Mouse (Mus musculus) MEL (cell line): Measurements from ENCODE around the gene Gm26938. TPM values are rescaled to one million over a fixed set of nuclear protein-coding genes. Genes with fewer than 3 reads are reported as not detected.
A peak's percentile ranks its signal among the peaks of the same experiment; 100 is the strongest.

ENCODE experiments used
- DNase-seq: peaks from one replicate; pipeline ENCODE4 v3.0.0; 2011; ENCODE audit warnings: low read depth, low spot score
- H3K27ac ChIP-seq: 2 replicates; pipeline ENCODE4 v1.5.1; 2012; ENCODE audit warnings: low read depth, mild to moderate bottlenecking, control low read depth, low read length, moderate library complexity; ENCODE audit not compliant: control insufficient read depth
- H3K27me3 ChIP-seq, 2 experiments: fragments of 150-350 bp in 1 of 2; sonication (generic) in 1 of 2; 2 replicates each; pipeline ENCODE4 v1.6.1; 2012; ENCODE audit warnings: low read length in 2 of 2, mild to moderate bottlenecking in 2 of 2, improper control_type of control experiment in 1 of 2, moderate library complexity in 1 of 2; ENCODE audit not compliant: insufficient read depth in 2 of 2, control insufficient read depth in 1 of 2
- H3K36me3 ChIP-seq, 2 experiments: 2 replicates each; pipeline ENCODE4 v1.6.1; 2012 to 2014; ENCODE audit warnings: low read length in 2 of 2, improper control_type of control experiment in 1 of 2, inconsistent platforms in 1 of 2, mild to moderate bottlenecking in 1 of 2; ENCODE audit not compliant: insufficient read depth in 2 of 2, control insufficient read depth in 1 of 2
- H3K4me1 ChIP-seq, 2 experiments: fragments of 150-350 bp in 1 of 2; sonication (generic) in 1 of 2; 2 replicates each; pipeline ENCODE4 v1.6.1; 2012; ENCODE audit warnings: low read length in 2 of 2, improper control_type of control experiment in 1 of 2, mild to moderate bottlenecking in 1 of 2; ENCODE audit not compliant: insufficient read depth in 2 of 2, control insufficient read depth in 1 of 2
- H3K4me3 ChIP-seq, 2 experiments: fragments of 150-350 bp in 1 of 2; sonication (generic) in 1 of 2; 2 replicates each; pipeline ENCODE4 v1.5.1; 2012; ENCODE audit warnings: low read depth in 2 of 2, low read length in 2 of 2, mild to moderate bottlenecking in 2 of 2, moderate library complexity in 2 of 2, control low read depth in 1 of 2, improper control_type of control experiment in 1 of 2; ENCODE audit not compliant: control insufficient read depth in 1 of 2, insufficient read depth in 1 of 2
- H3K79me2 ChIP-seq: 2 replicates; pipeline ENCODE4 v1.6.1; 2012; ENCODE audit warnings: mild to moderate bottlenecking, low read length, moderate library complexity; ENCODE audit not compliant: control insufficient read depth, poor library complexity, insufficient read depth
- H3K9ac ChIP-seq: 2 replicates; pipeline ENCODE4 v1.6.1; 2012; ENCODE audit warnings: low read depth, mild to moderate bottlenecking, control low read depth, low read length, moderate library complexity; ENCODE audit not compliant: control insufficient read depth, poor library complexity, severe bottlenecking
- H3K9me3 ChIP-seq: fragments of 150-350 bp; sonication (generic); replicated peaks from 2 replicates; pipeline ENCODE4 v1.6.1; 2012; ENCODE audit warnings: mild to moderate bottlenecking, low read length, improper control_type of control experiment, moderate library complexity; ENCODE audit not compliant: insufficient read depth
- BHLHE40 ChIP-seq: IDR thresholded peaks from 2 replicates; pipeline ENCODE4 v1.6.1; 2012; ENCODE audit warnings: low read depth, mild to moderate bottlenecking, inconsistent platforms, low read length, improper control_type of control experiment, borderline replicate concordance
- CHD1 ChIP-seq: IDR thresholded peaks from 2 replicates; pipeline ENCODE4 v1.6.1; 2012; ENCODE audit warnings: low read depth, mild to moderate bottlenecking, inconsistent platforms, low read length, improper control_type of control experiment
- CHD2 ChIP-seq: IDR thresholded peaks from 2 replicates; pipeline ENCODE4 v1.6.1; 2011; ENCODE audit warnings: low read length, improper control_type of control experiment
- CTCF ChIP-seq, 3 experiments: IDR thresholded peaks in 2 of 3; conservative IDR thresholded peaks in 1 of 3; 2 replicates each; pipeline ENCODE4 v1.5.1; 2011 to 2012; ENCODE audit warnings: low read length in 3 of 3, low read depth in 2 of 3, mild to moderate bottlenecking in 2 of 3, improper control_type of control experiment in 1 of 3, inconsistent platforms in 1 of 3, mixed read lengths in 1 of 3, moderate library complexity in 1 of 3; ENCODE audit not compliant: control insufficient read depth in 1 of 3, insufficient read depth in 1 of 3, poor library complexity in 1 of 3, severe bottlenecking in 1 of 3
- E2F4 ChIP-seq: IDR thresholded peaks from 2 replicates; pipeline ENCODE4 v1.6.1; 2011; ENCODE audit warnings: low read depth, low read length, improper control_type of control experiment, borderline replicate concordance
- ELF1 ChIP-seq: IDR thresholded peaks from 2 replicates; pipeline ENCODE4 v1.6.1; 2014; ENCODE audit warnings: low read depth, mild to moderate bottlenecking, inconsistent platforms, low read length, improper control_type of control experiment, moderate library complexity
- EP300 ChIP-seq, 2 experiments: IDR thresholded peaks; 2 replicates each; pipeline ENCODE4 v1.6.1; 2011; ENCODE audit warnings: improper control_type of control experiment in 2 of 2, low read length in 2 of 2, low read depth in 1 of 2, mild to moderate bottlenecking in 1 of 2
- ETS1 ChIP-seq: IDR thresholded peaks from 2 replicates; pipeline ENCODE4 v1.6.1; 2012; ENCODE audit warnings: low read depth, mild to moderate bottlenecking, inconsistent platforms, low read length, improper control_type of control experiment, moderate library complexity
- GABPA ChIP-seq: IDR thresholded peaks from 2 replicates; pipeline ENCODE4 v1.6.1; 2012; ENCODE audit warnings: low read depth, mild to moderate bottlenecking, inconsistent platforms, low read length, improper control_type of control experiment, moderate library complexity
- HCFC1 ChIP-seq: IDR thresholded peaks from 2 replicates; pipeline ENCODE4 v1.6.1; 2012; ENCODE audit warnings: low read depth, mild to moderate bottlenecking, inconsistent platforms, low read length, improper control_type of control experiment, moderate library complexity
- KAT2A ChIP-seq: conservative IDR thresholded peaks from 2 replicates; pipeline ENCODE4 v1.6.1; 2012; ENCODE audit warnings: low read depth, low read length, improper control_type of control experiment, inconsistent platforms
- MAX ChIP-seq: IDR thresholded peaks from 2 replicates; pipeline ENCODE4 v1.6.1; 2011; ENCODE audit warnings: low read length, improper control_type of control experiment
- MAZ ChIP-seq: IDR thresholded peaks from 2 replicates; pipeline ENCODE4 v1.6.1; 2012; ENCODE audit warnings: low read depth, mild to moderate bottlenecking, inconsistent platforms, low read length, improper control_type of control experiment
- MEF2A ChIP-seq: IDR thresholded peaks from 2 replicates; pipeline ENCODE4 v1.6.1; 2014; ENCODE audit warnings: low read depth, mild to moderate bottlenecking, inconsistent platforms, low read length, improper control_type of control experiment; ENCODE audit not compliant: poor library complexity, insufficient replicate concordance, severe bottlenecking; ENCODE audit errors: extremely low read depth
- MXI1 ChIP-seq: IDR thresholded peaks from 2 replicates; pipeline ENCODE4 v1.6.1; 2011; ENCODE audit warnings: mild to moderate bottlenecking, low read depth, low read length, improper control_type of control experiment
- MYB ChIP-seq: IDR thresholded peaks from 2 replicates; pipeline ENCODE4 v1.6.1; 2011; ENCODE audit warnings: mild to moderate bottlenecking, low read depth, low read length, improper control_type of control experiment
- NELFE ChIP-seq: IDR thresholded peaks from 2 replicates; pipeline ENCODE4 v1.6.1; 2011; ENCODE audit warnings: low read depth, low read length, improper control_type of control experiment
- NRF1 ChIP-seq: IDR thresholded peaks from 2 replicates; pipeline ENCODE4 v1.6.1; 2014; ENCODE audit warnings: low read depth, mild to moderate bottlenecking, inconsistent platforms, low read length, improper control_type of control experiment, moderate library complexity; ENCODE audit not compliant: poor library complexity, insufficient read depth, severe bottlenecking
- POLR2AphosphoS2 ChIP-seq: IDR thresholded peaks from 2 replicates; pipeline ENCODE4 v1.6.1; 2011; ENCODE audit warnings: low read length, improper control_type of control experiment
- POLR2AphosphoS5 ChIP-seq: IDR thresholded peaks from 2 replicates; pipeline ENCODE4 v1.6.1; 2012; ENCODE audit warnings: low read depth, borderline replicate concordance, mild to moderate bottlenecking, inconsistent platforms, low read length, moderate library complexity, mixed read lengths
- RAD21 ChIP-seq: IDR thresholded peaks from 2 replicates; pipeline ENCODE4 v1.6.1; 2011; ENCODE audit warnings: mild to moderate bottlenecking, low read depth, low read length, improper control_type of control experiment
- RCOR1 ChIP-seq: IDR thresholded peaks from 2 replicates; pipeline ENCODE4 v1.6.1; 2012; ENCODE audit warnings: low read depth, mild to moderate bottlenecking, inconsistent platforms, low read length, improper control_type of control experiment
- SMC3 ChIP-seq: IDR thresholded peaks from 2 replicates; pipeline ENCODE4 v1.6.1; 2011; ENCODE audit warnings: low read depth, low read length, improper control_type of control experiment
- TAL1 ChIP-seq: IDR thresholded peaks from 2 replicates; pipeline ENCODE4 v1.6.1; 2012; ENCODE audit warnings: mild to moderate bottlenecking, inconsistent platforms, low read length, moderate library complexity, mixed read lengths
- TBP ChIP-seq: IDR thresholded peaks from 2 replicates; pipeline ENCODE4 v1.8.0; 2011; ENCODE audit warnings: low read depth, low read length, improper control_type of control experiment
- UBTF ChIP-seq: IDR thresholded peaks from 2 replicates; pipeline ENCODE4 v1.6.1; 2012; ENCODE audit warnings: low read depth, mild to moderate bottlenecking, inconsistent platforms, low read length, improper control_type of control experiment, moderate library complexity, borderline replicate concordance; ENCODE audit not compliant: insufficient read depth
- USF1 ChIP-seq: IDR thresholded peaks from 2 replicates; pipeline ENCODE4 v1.6.1; 2014; ENCODE audit warnings: low read depth, mild to moderate bottlenecking, inconsistent platforms, low read length, improper control_type of control experiment, moderate library complexity
- ZC3H11A ChIP-seq: IDR thresholded peaks from 2 replicates; pipeline ENCODE4 v1.6.1; 2012; ENCODE audit warnings: low read depth, mild to moderate bottlenecking, inconsistent platforms, low read length, improper control_type of control experiment
- polyA plus RNA-seq, 2 experiments: library from polyadenylated mRNA; stranded (reverse) in 1 of 2; unstranded in 1 of 2; fragments of >175 nt in 1 of 2; fragments of >200 nt in 1 of 2; gene quantifications; 2 replicates each; pipeline versions ENCODE4 v1.2.1 to v1.2.4; 2012; ENCODE audit warnings: low replicate concordance in 2 of 2, low read depth in 1 of 2; ENCODE audit not compliant: insufficient read length in 2 of 2, insufficient read depth in 1 of 2, missing spikeins in 1 of 2
- total RNA-seq: library from RNA; depleted of rRNA; stranded (reverse); fragments of 300-350 nt; gene quantifications from 2 replicates; pipeline ENCODE4 v1.2.3, GENCODE M21; 2012

The Gm26938 gene
- total and polyA plus RNA-seq, 3 experiments: 0.11 TPM; not detected in 2

- no peak for TF ChIP-seq MYB
- TF ChIP-seq E2F4: no peak
These were observed 23.6 kb upstream of the Gm26938 start (continued) for GRCm38 (mm10) chr5:139849626-139850320.

GRCm38 (mm10) chr5:139839142-139839541 lies 12.9 kb upstream of the Gm26938 start:
- TF ChIP-seq POLR2AphosphoS5: no peak
- no peak for TF ChIP-seq KAT2A
- TF ChIP-seq ZC3H11A: no peak
- TF ChIP-seq TAL1: no peak
- TF ChIP-seq RCOR1: no peak
- DNase-seq: no peak
- Histone ChIP-seq H3K36me3 (no peaks in the 10 kb centered on the region), H3K9ac (no peak overlapping the region), H3K4me1 (no peaks in the 10 kb centered on the region), H3K79me2 (no peaks in the 10 kb centered on the region), H3K9me3 (no peaks in the 10 kb centered on the region), H3K27ac (no peak overlapping the region), H3K4me3 (no peak overlapping the region), H3K27me3 (no peaks in the 10 kb centered on the region)

GRCm38 (mm10) chr5:139838476-139838892 lies 12.3 kb upstream of the Gm26938 start:
- H3K4me1 ChIP-seq: peaks cover 0 to 4% of the 10 kb centered on the region in 2 experiments; a peak in 1 of 4 replicates
- H3K27me3 ChIP-seq: no peaks in the 10 kb centered on the region
- H3K27ac ChIP-seq: no peak overlapping the region
- no peak overlapping the region for H3K9ac ChIP-seq
- no peaks in the 10 kb centered on the region for H3K79me2 ChIP-seq
- no peaks in the 10 kb centered on the region for H3K9me3 ChIP-seq
- peak; percentile 64 for DNase-seq
- H3K36me3 ChIP-seq: no peaks in the 10 kb centered on the region
- no peak overlapping the region for H3K4me3 ChIP-seq
- TF ChIP-seq CTCF (IDR thresholded peaks at IDR 0.05 in 2 of 3, conservative IDR thresholded peaks at IDR 0.05 in 1 of 3; ENCODE audit: control insufficient read depth in 1 of 3, insufficient read depth in 1 of 3, low read depth in 2 of 3, low read length in 3 of 3, poor library complexity in 1 of 3, severe bottlenecking in 1 of 3) (peak; percentile 32 to 80 (median 77); a peak in 5 of 6 replicates), BHLHE40 (no peak), TBP (no peak), MEF2A (no peak), ELF1 (no peak), MAX (0 out of 2 replicates have a peak, but pooled peaks have one; percentile 32), GABPA (no peak), POLR2AphosphoS2 (no peak), EP300 (IDR thresholded peaks at IDR 0.05; ENCODE audit: low read depth in 1 of 2, low read length in 2 of 2) (0 out of 4 replicates have a peak, but pooled peaks of 1 of the 2 experiments have one; percentile 9), SMC3 (peak; percentile 68), RAD21 (peak; percentile 85), USF1 (no peak), RCOR1 (no peak), TAL1 (no peak), ETS1 (no peak), MYB (no peak), NRF1 (no peak), E2F4 (no peak), KAT2A (no peak), HCFC1 (no peak), MAZ (peak; percentile 91), NELFE (no peak), CHD1 (no peak), CHD2 (no peak), UBTF (no peak), MXI1 (0 out of 2 replicates have a peak, but pooled peaks have one; percentile 22), ZC3H11A (peak; percentile 82)
